Mouse (Mus musculus) liver, postnatal 0 days (tissue): ENCODE measurements around the gene Glt6d1. TPM values are rescaled to one million over a fixed set of nuclear protein-coding genes. Genes with fewer than 3 reads are reported as not detected.
A peak's percentile ranks its signal among the peaks of the same experiment; 100 is the strongest.

Experiments used
- ATAC-seq: fragments of 200-750 bp; cut with Nextera tagmentation; 2 replicates; pipeline ENCODE4 v1.8.0; 2017; ENCODE audit warnings: mild to moderate bottlenecking, moderate library complexity
- DNase-seq: peaks from one replicate; pipeline ENCODE4 v3.0.0-alpha.2; 2016
- H3K27ac ChIP-seq: fragments of 300-500 bp; sonication (generic); 2 replicates; pipeline ENCODE4 v1.5.1; 2014; ENCODE audit warnings: antibody characterized with exemption, moderate library complexity, mild to moderate bottlenecking, low read depth
- H3K27me3 ChIP-seq: fragments of 300-500 bp; sonication (generic); 2 replicates; pipeline ENCODE4 v1.6.1; 2014; ENCODE audit warnings: low read length, control low read depth, mixed read lengths; ENCODE audit not compliant: insufficient read depth
- H3K36me3 ChIP-seq: fragments of 300-500 bp; sonication (generic); replicated peaks from 2 replicates; pipeline ENCODE4 v1.6.1; 2014; ENCODE audit warnings: mild to moderate bottlenecking, control low read depth, low read length, moderate library complexity, mixed read lengths; ENCODE audit not compliant: insufficient read depth
- H3K4me1 ChIP-seq: fragments of 300-500 bp; sonication (generic); 2 replicates; pipeline ENCODE4 v1.6.1; 2014; ENCODE audit warnings: antibody characterized with exemption, mild to moderate bottlenecking, control low read depth; ENCODE audit not compliant: insufficient read depth
- H3K4me2 ChIP-seq: fragments of 300-500 bp; sonication (generic); 2 replicates; pipeline ENCODE4 v1.6.1; 2014; ENCODE audit warnings: low read depth, mild to moderate bottlenecking, low read length, moderate library complexity, mixed read lengths
- H3K4me3 ChIP-seq: fragments of 300-500 bp; sonication (generic); 2 replicates; pipeline ENCODE4 v1.5.1; 2014; ENCODE audit warnings: low read depth, low read length
- H3K9ac ChIP-seq: fragments of 300-500 bp; sonication (generic); replicated peaks from 2 replicates; pipeline ENCODE4 v1.6.1; 2014; ENCODE audit warnings: mild to moderate bottlenecking, moderate library complexity
- H3K9me3 ChIP-seq: fragments of 300-500 bp; sonication (generic); 2 replicates; pipeline ENCODE4 v1.6.1; 2016; ENCODE audit warnings: mild to moderate bottlenecking, control low read depth, low read length, mixed read lengths
- CTCF ChIP-seq: sonication (generic); IDR thresholded peaks from 2 replicates; pipeline ENCODE4 v1.5.1; 2016; ENCODE audit warnings: antibody characterized with exemption, low read depth
- EP300 ChIP-seq: IDR thresholded peaks from 2 replicates; pipeline ENCODE4 v1.6.1; 2016; ENCODE audit warnings: antibody characterized with exemption, low read depth, mild to moderate bottlenecking
- WGBS: fragments of 180-500 bp; shearing (Covaris S2); extraction: QIAGEN DNeasy Blood & Tissue Kit; methylation state at CpG from one replicate; pipeline ENCODE4 v1.1.7; 2014; ENCODE audit not compliant: insufficient replicate concordance; 5-methylcytosine and 5-hydroxymethylcytosine counted together
- polyA plus RNA-seq: library from polyadenylated mRNA; unstranded; fragments of >200 nt; fragmentation: Nextera tagmentation; extraction: Ambion mirVana; gene quantifications from 2 replicates; pipeline ENCODE4 v1.2.1, GENCODE M21; 2015

The Glt6d1 gene
- polyA plus RNA-seq, 1 experiment from 2014 or later: not detected

- Histone ChIP-seq H3K9me3 (no peaks in the 10 kb centered on the region), H3K4me2 (no peak overlapping the region), H3K27me3 (no peaks in the 10 kb centered on the region; the same call in 1 of the 2 replicates), H3K4me1 (no peaks in the 10 kb centered on the region), H3K36me3 (no peaks in the 10 kb centered on the region), H3K4me3 (no peak overlapping the region), H3K9ac (no peak overlapping the region), H3K27ac (no peak overlapping the region)
- no peak for DNase-seq
- no peak for ATAC-seq
- TF ChIP-seq EP300 (no peak), CTCF (no peak)
- 70% methylated on average over 1 of the region's 1 CpGs for WGBS
These were observed 27.1 kb upstream of the Glt6d1 start for GRCm38 (mm10) chr2:25842758-25843157.

DNA sequence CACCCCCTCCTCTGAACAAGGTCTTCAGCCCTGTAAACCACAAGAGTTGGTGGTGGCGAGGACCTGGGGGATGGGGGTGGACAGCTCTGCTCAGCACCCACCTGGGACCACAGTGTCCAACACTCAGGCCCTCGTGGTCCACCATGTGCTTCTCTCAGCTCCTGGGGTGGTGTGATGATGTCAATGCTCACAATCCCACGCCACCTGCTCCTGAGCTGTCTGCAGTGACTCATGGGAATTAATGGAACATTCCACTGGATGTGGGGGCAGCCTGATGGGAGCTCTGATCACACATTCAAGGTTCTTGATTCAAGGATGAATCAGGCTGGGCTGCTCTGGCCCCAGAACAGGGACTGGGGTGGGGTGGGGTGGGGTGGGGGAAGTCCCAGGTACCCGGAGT, 26.5 kb upstream of the Glt6d1 start:
- H3K9ac ChIP-seq: no peak overlapping the region
- WGBS: 57% methylated on average over 4 of the region's 4 CpGs
- H3K27me3 ChIP-seq: no peaks in the 10 kb centered on the region; the same call in 1 of the 2 replicates
- no peaks in the 10 kb centered on the region for H3K4me1 ChIP-seq
- no peak overlapping the region for H3K4me2 ChIP-seq
- TF ChIP-seq CTCF (no peak), EP300 (no peak)
- H3K9me3 ChIP-seq: no peaks in the 10 kb centered on the region
- no peak overlapping the region for H3K4me3 ChIP-seq
- H3K27ac ChIP-seq: no peak overlapping the region
- DNase-seq (no peak), ATAC-seq (no peak)
- no peaks in the 10 kb centered on the region for H3K36me3 ChIP-seq

- Histone ChIP-seq H3K4me1 (no peaks in the 10 kb centered on the region), H3K9ac (no peak overlapping the region)
- WGBS: 36% methylated on average over 5 of the region's 5 CpGs
These were observed 20.6 kb upstream of the Glt6d1 start for GRCm38 (mm10) chr2:25836291-25836690.

DNA sequence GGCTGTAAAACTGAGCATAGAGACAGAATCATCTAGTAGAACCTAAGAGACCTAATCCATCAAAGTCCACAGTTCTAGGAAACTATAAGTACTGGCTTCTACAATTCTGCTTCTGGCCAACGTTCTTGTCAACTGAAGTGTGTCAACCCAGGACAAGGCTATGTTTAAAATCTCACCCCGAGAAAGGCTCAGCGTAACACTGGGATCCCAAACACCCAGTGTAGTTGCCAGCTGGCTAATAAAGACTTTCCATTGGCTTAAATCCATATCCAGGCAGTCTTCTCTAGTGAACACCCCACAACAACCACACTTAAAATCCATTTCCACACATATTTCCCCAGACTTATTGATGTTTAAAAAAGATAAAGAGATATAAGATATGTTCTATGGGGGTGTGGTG, 15.1 kb upstream of the Glt6d1 start:
- no peak for ATAC-seq

More at GRCm38 (mm10) chr2:25836291-25836690, 20.6 kb upstream of the Glt6d1 start:
- no peak overlapping the region for H3K27ac ChIP-seq
- H3K4me2 ChIP-seq: no peak overlapping the region
- 0 out of 2 replicates have a peak, but pooled peaks cover 3% of the 10 kb centered on the region for H3K27me3 ChIP-seq
- H3K4me3 ChIP-seq: no peak overlapping the region
- H3K9me3 ChIP-seq: no peaks in the 10 kb centered on the region
- no peaks in the 10 kb centered on the region for H3K36me3 ChIP-seq
- TF ChIP-seq EP300: no peak
- TF ChIP-seq CTCF: peak; percentile 90
- DNase-seq: peak; percentile 78
- ATAC-seq: peak; percentile 13; the same call in 1 of the 2 replicates

DNA sequence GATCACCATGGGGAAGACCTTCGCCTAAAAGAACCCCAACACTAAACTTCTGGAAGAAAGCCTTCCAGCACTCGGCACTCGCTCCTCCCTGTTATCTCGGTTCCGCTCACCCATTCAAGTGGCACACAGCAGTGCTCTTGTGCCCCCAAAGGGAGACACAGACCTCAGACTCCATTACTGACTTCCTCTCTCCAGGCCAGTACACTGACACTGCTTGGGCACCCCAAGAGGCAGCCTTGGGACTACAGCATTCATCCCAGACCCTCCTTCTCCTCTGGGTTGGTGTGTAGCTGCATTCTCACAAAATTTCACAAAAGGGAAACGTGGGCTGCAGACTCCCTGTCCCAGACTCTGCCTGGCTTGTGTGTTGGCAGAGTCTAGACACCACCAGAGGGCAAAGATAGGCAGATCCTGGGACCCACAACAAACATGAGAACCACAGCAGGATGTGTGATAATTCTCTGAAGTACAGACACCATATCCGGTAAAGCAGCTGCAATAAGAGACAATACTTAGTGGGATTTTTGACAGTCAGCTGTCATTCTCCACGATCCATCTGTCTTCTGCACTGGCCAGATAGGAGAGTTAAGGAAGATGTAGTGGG, 12.8 kb upstream of the Glt6d1 start:
- no peak for DNase-seq

More for the DNA sequence above, 15.1 kb upstream of the Glt6d1 start:
- Histone ChIP-seq H3K9me3 (no peaks in the 10 kb centered on the region), H3K27ac (no peak overlapping the region), H3K9ac (no peak overlapping the region), H3K4me3 (no peak overlapping the region), H3K4me1 (no peaks in the 10 kb centered on the region), H3K36me3 (no peaks in the 10 kb centered on the region), H3K4me2 (no peak overlapping the region), H3K27me3 (0 out of 2 replicates have a peak, but pooled peaks cover under 1% of the 10 kb centered on the region)
- WGBS: 72% methylated on average over 3 of the region's 3 CpGs
- TF ChIP-seq EP300: no peak
- TF ChIP-seq CTCF: no peak
- DNase-seq: no peak

GRCm38 (mm10) chr2:25824751-25825150, 9.1 kb upstream of the Glt6d1 start:
- no peaks in the 10 kb centered on the region for H3K9me3 ChIP-seq
- 73% methylated on average over 3 of the region's 3 CpGs for WGBS
- DNase-seq: no peak
- H3K4me3 ChIP-seq: no peak overlapping the region
- H3K9ac ChIP-seq: no peak overlapping the region
- H3K4me2 ChIP-seq: no peak overlapping the region
- H3K27me3 ChIP-seq: no peaks in the 10 kb centered on the region
- H3K4me1 ChIP-seq: no peaks in the 10 kb centered on the region
- TF ChIP-seq CTCF (no peak), EP300 (no peak)
- no peak overlapping the region for H3K27ac ChIP-seq
- no peak for ATAC-seq
- H3K36me3 ChIP-seq: no peaks in the 10 kb centered on the region

More for the DNA sequence above, 12.8 kb upstream of the Glt6d1 start:
- Histone ChIP-seq H3K27me3 (no peaks in the 10 kb centered on the region), H3K9ac (no peak overlapping the region), H3K4me2 (no peak overlapping the region), H3K27ac (no peak overlapping the region), H3K4me1 (no peaks in the 10 kb centered on the region), H3K4me3 (no peak overlapping the region), H3K36me3 (no peaks in the 10 kb centered on the region), H3K9me3 (no peaks in the 10 kb centered on the region)
- no peak for TF ChIP-seq CTCF
- no peak for TF ChIP-seq EP300
- ATAC-seq: no peak
- 47% methylated on average over 8 of the region's 8 CpGs for WGBS

DNA sequence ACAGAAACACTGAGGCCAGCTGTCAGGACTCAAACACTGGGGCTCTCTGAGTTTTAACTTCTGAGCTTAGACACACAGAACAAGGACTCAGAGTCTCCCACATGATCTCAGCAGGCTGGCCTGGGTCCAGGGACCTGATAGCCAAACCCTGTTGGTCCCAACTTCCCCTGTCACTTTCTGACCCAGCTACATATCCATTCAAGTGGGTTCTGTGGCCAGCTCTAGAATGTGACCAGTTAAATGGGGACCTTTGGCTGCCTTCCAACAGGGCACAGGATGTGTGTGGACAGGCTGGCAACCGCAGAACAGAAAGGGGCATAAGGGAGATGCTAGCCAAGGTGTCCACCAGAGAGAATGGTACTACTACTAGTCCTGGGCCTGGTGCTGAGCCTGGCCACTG, 7.2 kb upstream of the Glt6d1 start, which contains the start of gene Lcn9:
Lcn9 (plus strand) TSS at position 348 of the 400 bp plus-strand sequence.
- H3K27ac ChIP-seq: no peak within 1 kb of the TSS
- DNase-seq (no peak), ATAC-seq (no peak)
- 89% methylated on average over 1 of the region's 1 CpGs for WGBS
- no peak for TF ChIP-seq EP300
- TF ChIP-seq CTCF: no peak
- H3K9me3 ChIP-seq: no peaks in the 10 kb centered on the region
- H3K9ac ChIP-seq: no peak within 1 kb of the TSS
- H3K36me3 ChIP-seq: no peaks in the 10 kb centered on the region
- H3K4me1 ChIP-seq: no peaks in the 10 kb centered on the region
- no peak within 1 kb of the TSS for H3K4me2 ChIP-seq
- H3K4me3 ChIP-seq: no peak within 1 kb of the TSS
- H3K27me3 ChIP-seq: no peaks in the 10 kb centered on the region
